Mouse (Mus musculus): ENCODE results near the gene Mymk.

Mymk gene

GRCm38 (mm10) chr2:27078312-27078711, 6.3 kb upstream of the Mymk start:
- no peak for DNase-seq (ENCODE audit: low read depth)

- peak; percentile 32 for DNase-seq (ENCODE audit: low read depth)
These were observed 5.8 kb upstream of the Mymk start for GRCm38 (mm10) chr2:27077655-27078244.

- DNase-seq (ENCODE audit: low read depth): peak; percentile 59
These were observed 3.5 kb upstream of the Mymk start for GRCm38 (mm10) chr2:27075485-27075884.

GRCm38 (mm10) chr2:27074804-27075203, 2.8 kb upstream of the Mymk start:
- DNase-seq (ENCODE audit: low read depth): no peak

GRCm38 (mm10) chr2:27073407-27073806, 1.4 kb upstream of the Mymk start:
- DNase-seq (ENCODE audit: low read depth): no peak

GRCm38 (mm10) chr2:27071137-27071536, 842 bp downstream of the Mymk start:
- DNase-seq (ENCODE audit: low read depth): peak; percentile 33

- DNase-seq (ENCODE audit: low read depth): no peak
These were observed 1.6 kb downstream of the Mymk start for GRCm38 (mm10) chr2:27070247-27070813.

GRCm38 (mm10) chr2:27069646-27070045, 2.3 kb downstream of the Mymk start:
- DNase-seq (ENCODE audit: low read depth): no peak

GRCm38 (mm10) chr2:27067996-27068395, 4.0 kb downstream of the Mymk start:
- no peak for DNase-seq (ENCODE audit: low read depth)

- DNase-seq (ENCODE audit: low read depth): no peak
These were observed 4.9 kb downstream of the Mymk start for GRCm38 (mm10) chr2:27067124-27067523.

GRCm38 (mm10) chr2:27059187-27059586, 12.8 kb downstream of the Mymk start:
- no peak for DNase-seq (ENCODE audit: low read depth)

- DNase-seq (ENCODE audit: low read depth): no peak
These were observed 13.2 kb downstream of the Mymk start for GRCm38 (mm10) chr2:27058751-27059150.

GRCm38 (mm10) chr2:27058251-27058650, 13.7 kb downstream of the Mymk start:
- DNase-seq (ENCODE audit: low read depth): no peak

- DNase-seq (ENCODE audit: low read depth): no peak
These were observed 22.6 kb downstream of the Mymk start for GRCm38 (mm10) chr2:27049408-27049807.

GRCm38 (mm10) chr2:27045979-27046770, 25.8 kb downstream of the Mymk start:
- DNase-seq (ENCODE audit: low read depth): no peak

GRCm38 (mm10) chr2:27044641-27045040, 27.3 kb downstream of the Mymk start:
- no peak for DNase-seq (ENCODE audit: low read depth)

GRCm38 (mm10) chr2:27044166-27044565, 27.8 kb downstream of the Mymk start:
- no peak for DNase-seq (ENCODE audit: low read depth)

- DNase-seq (ENCODE audit: low read depth): peak; percentile 66
These were observed 28.5 kb downstream of the Mymk start for GRCm38 (mm10) chr2:27043461-27043860.

- DNase-seq (ENCODE audit: low read depth): no peak
These were observed 29.7 kb downstream of the Mymk start for GRCm38 (mm10) chr2:27042131-27042844.

GRCm38 (mm10) chr2:27039286-27039685, 32.7 kb downstream of the Mymk start:
- DNase-seq (ENCODE audit: low read depth): peak; percentile 15

GRCm38 (mm10) chr2:27038596-27038995, 33.4 kb downstream of the Mymk start:
- peak; percentile 52 for DNase-seq (ENCODE audit: low read depth)

- DNase-seq (ENCODE audit: low read depth): no peak
These were observed 35.0 kb downstream of the Mymk start for GRCm38 (mm10) chr2:27037008-27037407.

GRCm38 (mm10) chr2:27036003-27036402, 36.0 kb downstream of the Mymk start:
- DNase-seq (ENCODE audit: low read depth): no peak

All from 416B (cell line).